In the genomic region with DNA sequence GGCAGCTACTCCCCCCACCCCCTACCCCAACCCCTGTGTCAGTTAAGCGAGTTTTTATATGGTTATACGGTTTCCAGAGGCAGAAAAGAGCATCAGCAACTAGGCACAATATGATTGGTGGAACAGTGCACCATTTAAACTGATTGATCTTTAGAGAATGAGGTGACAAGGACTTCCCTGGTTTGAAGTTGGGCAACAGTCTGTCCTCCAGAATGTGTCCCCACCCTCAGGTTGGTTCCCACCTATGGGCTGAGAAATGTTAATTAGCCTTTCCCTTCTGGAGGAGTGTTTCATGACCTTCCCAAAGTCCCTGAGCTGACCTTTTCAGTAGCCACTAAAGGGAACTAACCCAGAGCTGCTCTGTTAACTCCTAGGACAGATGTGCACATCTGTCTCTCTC, we compare ENCODE assay signal across 26 mouse cellular contexts. TPM values are rescaled to one million over a fixed set of nuclear protein-coding genes. Genes with fewer than 3 reads are reported as not detected.
DNase-seq lines count a peak whose midpoint lies in the region; ATAC-seq and TF ChIP-seq lines count a peak whose summit lies in the region.
"Had no signal": no experiment of that assay in that cellular context is flagged by ENCODE, and none has a peak within 500 bp of the region (broad histone marks: within the 10 kb centered on the region; RNA-seq: fewer than 3 reads in every experiment).

No protein-coding gene starts in this region.

- TF ChIP-seq POLR2A in ES-Bruce4 (IDR thresholded peaks at IDR 0.05; ENCODE audit: insufficient read depth, low read length) = no peak

- H3K9ac ChIP-seq in forebrain, embryonic 11.5 days (ENCODE audit: low read length) = no peak overlapping the region
- H3K9ac ChIP-seq in forebrain, embryonic 15.5 days (replicated peaks) = no peak overlapping the region
- H3K9ac ChIP-seq in midbrain, embryonic 11.5 days (ENCODE audit: low read length) = no peak overlapping the region
- no peak overlapping the region for H3K9ac ChIP-seq in midbrain, postnatal 0 days (replicated peaks; ENCODE audit: low read length, poor library complexity, severe bottlenecking)
- peak overlapping the region; percentile 59 for H3K9ac ChIP-seq in ES-Bruce4 (ENCODE audit: low read depth, poor library complexity, severe bottlenecking)
- H3K9ac ChIP-seq: embryonic facial prominence, embryonic 12.5 days; heart, embryonic 15.5 days; hindbrain, embryonic 13.5 days; limb, embryonic 12.5 days; liver, embryonic 15.5 days; lung, embryonic 15.5 days had no signal

- ATAC-seq in forebrain, embryonic 11.5 days (replicated peaks; ENCODE audit: low FRiP score) = 0 out of 2 replicates have a peak, but pooled peaks have one; percentile 11
- no peak; the same call in 1 of the 2 replicates for ATAC-seq in forebrain, embryonic 15.5 days (replicated peaks)
- ATAC-seq in midbrain, embryonic 11.5 days (ENCODE audit: low FRiP score) = peak; percentile 45
- no peak for ATAC-seq in midbrain, postnatal 0 days (ENCODE audit: low FRiP score)
- ATAC-seq: inflammation-experienced regulatory T-cells, adult 6 months had no signal

- H3K4me1 ChIP-seq in forebrain, embryonic 11.5 days (replicated peaks; ENCODE audit: control insufficient read depth, insufficient read depth, low read length) = peaks cover 5% of the 10 kb centered on the region; the same call in 1 of the 2 replicates
- peaks cover 19% of the 10 kb centered on the region for H3K4me1 ChIP-seq in forebrain, embryonic 15.5 days
- peaks cover 14% of the 10 kb centered on the region for H3K4me1 ChIP-seq in midbrain, embryonic 11.5 days (ENCODE audit: control insufficient read depth, insufficient read depth, low read length)
- no peaks in the 10 kb centered on the region for H3K4me1 ChIP-seq in midbrain, postnatal 0 days (ENCODE audit: insufficient read depth, low read length)
- peaks cover 2% of the 10 kb centered on the region for H3K4me1 ChIP-seq in ES-Bruce4 (ENCODE audit: control insufficient read depth, insufficient read depth, low read length)
- H3K4me1 ChIP-seq: embryonic facial prominence, embryonic 12.5 days; limb, embryonic 12.5 days; liver, embryonic 15.5 days; lung, embryonic 15.5 days had no signal

- DNase-seq in forebrain, embryonic 11.5 days (ENCODE audit: low spot score) = no peak
- no peak for DNase-seq in midbrain, embryonic 11.5 days (ENCODE audit: low spot score, missing footprints)
- no peak for DNase-seq in midbrain, postnatal 0 days (ENCODE audit: low spot score)
- peak; percentile 53 for DNase-seq in WW6 (ENCODE audit: low read depth, low spot score)
- DNase-seq in frontal cortex, adult 2 months (ENCODE audit: extremely low spot score in 1 of 2, low spot score in 1 of 2) = no peak
- DNase-seq in urinary bladder, postnatal 10 days (ENCODE audit: low spot score) = no peak
- DNase-seq: adrenal gland, postnatal 25 days; cerebellum, adult 11-12 months; cerebellum, adult 9-11 months; kidney, adult 11 months; kidney, postnatal 36 days; right cerebral cortex, postnatal 4 days; thymus, adult 2 months; thymus, postnatal 36 days had no signal

- no peak overlapping the region for H3K4me2 ChIP-seq in forebrain, embryonic 11.5 days (ENCODE audit: low read depth, low read length, severe bottlenecking)
- H3K4me2 ChIP-seq in forebrain, embryonic 15.5 days (replicated peaks) = no peak overlapping the region
- no peak overlapping the region for H3K4me2 ChIP-seq in midbrain, embryonic 11.5 days
- no peak overlapping the region for H3K4me2 ChIP-seq in midbrain, postnatal 0 days (ENCODE audit: low read depth, low read length, poor library complexity, severe bottlenecking)
- H3K4me2 ChIP-seq: embryonic facial prominence, embryonic 12.5 days; heart, embryonic 15.5 days; hindbrain, embryonic 13.5 days; limb, embryonic 12.5 days; liver, embryonic 15.5 days; lung, embryonic 15.5 days had no signal

- no peak overlapping the region for H3K27ac ChIP-seq in forebrain, embryonic 11.5 days (ENCODE audit: low read depth, low read length)
- H3K27ac ChIP-seq in forebrain, embryonic 15.5 days (replicated peaks) = no peak overlapping the region
- H3K27ac ChIP-seq in midbrain, embryonic 11.5 days (ENCODE audit: low read depth, low read length) = no peak overlapping the region
- no peak overlapping the region for H3K27ac ChIP-seq in midbrain, postnatal 0 days (ENCODE audit: low read depth, low read length)
- H3K27ac ChIP-seq in ES-Bruce4 (ENCODE audit: insufficient read depth, low read length) = peak overlapping the region; percentile 100
- H3K27ac ChIP-seq: embryonic facial prominence, embryonic 12.5 days; heart, embryonic 15.5 days; hindbrain, embryonic 13.5 days; layer of hippocampus, adult 2 months; left cerebral cortex, adult 2 months; limb, embryonic 12.5 days; liver, embryonic 15.5 days; lung, embryonic 15.5 days had no signal

- no peak overlapping the region for H3K4me3 ChIP-seq in forebrain, embryonic 11.5 days (ENCODE audit: low read depth, low read length)
- H3K4me3 ChIP-seq in forebrain, embryonic 15.5 days = no peak overlapping the region
- H3K4me3 ChIP-seq in midbrain, embryonic 11.5 days (ENCODE audit: low read depth, low read length) = no peak overlapping the region
- H3K4me3 ChIP-seq in midbrain, postnatal 0 days (ENCODE audit: low read depth, low read length) = no peak overlapping the region
- no peak overlapping the region for H3K4me3 ChIP-seq in ES-Bruce4 (ENCODE audit: low read depth, low read length)
- H3K4me3 ChIP-seq: embryonic facial prominence, embryonic 12.5 days; heart, embryonic 15.5 days; hindbrain, embryonic 13.5 days; layer of hippocampus, adult 2 months; left cerebral cortex, adult 2 months; limb, embryonic 12.5 days; liver, embryonic 15.5 days; lung, embryonic 15.5 days had no signal

- peak; percentile 88 for TF ChIP-seq EP300 in ES-Bruce4 (IDR thresholded peaks at IDR 0.05; ENCODE audit: insufficient read depth, low read depth, low read length)

- no peak for TF ChIP-seq CTCF in midbrain, postnatal 0 days (IDR thresholded peaks at IDR 0.05)
- TF ChIP-seq CTCF in ES-Bruce4 (IDR thresholded peaks at IDR 0.05; ENCODE audit: low read depth, low read length) = no peak

- peaks cover 12% of the 10 kb centered on the region for H3K27me3 ChIP-seq in forebrain, embryonic 11.5 days (ENCODE audit: control insufficient read depth, insufficient read depth, low read length)
- 0 out of 2 replicates have a peak, but pooled peaks cover 3% of the 10 kb centered on the region for H3K27me3 ChIP-seq in forebrain, embryonic 15.5 days
- H3K27me3 ChIP-seq in midbrain, embryonic 11.5 days (ENCODE audit: control insufficient read depth, insufficient read depth, low read length) = no peaks in the 10 kb centered on the region
- H3K27me3 ChIP-seq in midbrain, postnatal 0 days (ENCODE audit: insufficient read depth, low read length) = no peaks in the 10 kb centered on the region
- H3K27me3 ChIP-seq in ES-Bruce4 (ENCODE audit: control insufficient read depth, insufficient read depth, low read length, poor library complexity, severe bottlenecking) = no peaks in the 10 kb centered on the region
- H3K27me3 ChIP-seq: heart, embryonic 15.5 days; limb, embryonic 12.5 days; liver, embryonic 15.5 days; lung, embryonic 15.5 days had no signal

- 5% methylated on average over 2 of the region's 2 CpGs for WGBS in forebrain, embryonic 11.5 days
- WGBS in forebrain, embryonic 15.5 days = 8% methylated on average over 2 of the region's 2 CpGs
- WGBS in midbrain, embryonic 11.5 days = 9% methylated on average over 2 of the region's 2 CpGs
- 21% methylated on average over 2 of the region's 2 CpGs for WGBS in midbrain, postnatal 0 days

- H3K9me3 ChIP-seq in forebrain, embryonic 11.5 days (ENCODE audit: control insufficient read depth, low read length) = no peaks in the 10 kb centered on the region
- H3K9me3 ChIP-seq in forebrain, embryonic 15.5 days = no peaks in the 10 kb centered on the region
- H3K9me3 ChIP-seq in midbrain, embryonic 11.5 days (ENCODE audit: control insufficient read depth, low read length) = no peaks in the 10 kb centered on the region
- no peaks in the 10 kb centered on the region for H3K9me3 ChIP-seq in midbrain, postnatal 0 days (ENCODE audit: low read length)
- H3K9me3 ChIP-seq in ES-Bruce4 (replicated peaks; ENCODE audit: control insufficient read depth, insufficient read depth, low read length, poor library complexity, severe bottlenecking) = peaks cover 11% of the 10 kb centered on the region
- H3K9me3 ChIP-seq: embryonic facial prominence, embryonic 12.5 days; heart, embryonic 15.5 days; hindbrain, embryonic 13.5 days; limb, embryonic 12.5 days; liver, embryonic 15.5 days; lung, embryonic 15.5 days had no signal

- H3K36me3 ChIP-seq in forebrain, embryonic 11.5 days (ENCODE audit: control insufficient read depth, insufficient read depth, low read length) = no peaks in the 10 kb centered on the region
- no peaks in the 10 kb centered on the region for H3K36me3 ChIP-seq in forebrain, embryonic 15.5 days
- H3K36me3 ChIP-seq in midbrain, embryonic 11.5 days (ENCODE audit: control insufficient read depth, insufficient read depth, low read length) = no peaks in the 10 kb centered on the region
- peaks cover 3% of the 10 kb centered on the region; the same call in 1 of the 2 replicates for H3K36me3 ChIP-seq in midbrain, postnatal 0 days (ENCODE audit: insufficient read depth, low read length)
- H3K36me3 ChIP-seq in ES-Bruce4 (ENCODE audit: control insufficient read depth, insufficient read depth, low read length, poor library complexity, severe bottlenecking) = peaks cover 3% of the 10 kb centered on the region; the same call in 1 of the 2 replicates
- H3K36me3 ChIP-seq: embryonic facial prominence, embryonic 12.5 days; G1E; heart, embryonic 15.5 days; hindbrain, embryonic 13.5 days; limb, embryonic 12.5 days; liver, embryonic 15.5 days; lung, embryonic 15.5 days had no signal

RNA-seq across cellular contexts. Expression of a gene that starts 58.6 kb away (rescaled TPM):
- polyA plus RNA-seq in forebrain, embryonic 11.5 days (2014; fragmentation: Nextera tagmentation; extraction: Ambion mirVana) = 4.9 and 7.5 TPM in 2 replicates
- polyA plus RNA-seq in forebrain, embryonic 15.5 days (2015; fragmentation: Nextera tagmentation; extraction: Ambion mirVana) = 14.4 and 16.1 TPM in 2 replicates
- polyA plus RNA-seq in midbrain, embryonic 11.5 days (2014; fragmentation: Nextera tagmentation; extraction: Ambion mirVana) = 4.6 and 4.7 TPM in 2 replicates
- total RNA-seq in midbrain, postnatal 0 days (2014; rRNA removed) = 6.7 and 11.6 TPM in 2 replicates
- 9.8 and 11.6 TPM in 2 replicates for polyA plus RNA-seq in midbrain, postnatal 0 days (2015; fragmentation: Nextera tagmentation; extraction: Ambion mirVana)
- polyA plus RNA-seq in ES-Bruce4 (2011; ENCODE audit: insufficient read depth, insufficient read length, low read depth, missing spikeins) = 1.4 TPM in 1 of 2 replicates, not detected in the other
- polyA plus RNA-seq in frontal cortex, adult 2 months (2012; rRNA removed) = 41.0 and 43.3 TPM in 2 replicates
- polyA plus RNA-seq: G1E had no signal

RNA-seq across cellular contexts. Expression of a gene that starts 58.7 kb away (rescaled TPM):
- polyA plus RNA-seq in forebrain, embryonic 11.5 days (2014; fragmentation: Nextera tagmentation; extraction: Ambion mirVana) = 5.1 and 5.9 TPM in 2 replicates
- 7.4 and 7.9 TPM in 2 replicates for polyA plus RNA-seq in forebrain, embryonic 15.5 days (2015; fragmentation: Nextera tagmentation; extraction: Ambion mirVana)
- 4.7 and 4.9 TPM in 2 replicates for polyA plus RNA-seq in midbrain, embryonic 11.5 days (2014; fragmentation: Nextera tagmentation; extraction: Ambion mirVana)
- total RNA-seq in midbrain, postnatal 0 days (2014; rRNA removed) = 10.0 and 12.6 TPM in 2 replicates
- 3.6 and 4.1 TPM in 2 replicates for polyA plus RNA-seq in midbrain, postnatal 0 days (2015; fragmentation: Nextera tagmentation; extraction: Ambion mirVana)
- 8.6 and 9.0 TPM in 2 replicates for polyA plus RNA-seq in ES-Bruce4 (2011; ENCODE audit: insufficient read depth, insufficient read length, low read depth, missing spikeins)
- 31.6 and 34.4 TPM in 2 replicates for polyA plus RNA-seq in frontal cortex, adult 2 months (2012; rRNA removed)
- polyA plus RNA-seq: G1E had no signal

Comparison
In these comparisons a context has a peak if more than half of its experiments do, and no peak if none do; other contexts are left out.
1. ATAC-seq: peak in forebrain, embryonic 11.5 days (single experiment) and midbrain, embryonic 11.5 days (single experiment); none in forebrain, embryonic 15.5 days (single experiment) and midbrain, postnatal 0 days (single experiment).